Mouse (Mus musculus): ENCODE data around the gene Adcy7. TPM values are rescaled to one million over a fixed set of nuclear protein-coding genes. Genes with fewer than 3 reads are reported as not detected.

Gene Adcy7
- total RNA-seq, 4 experiments from 2014 or later, result 6.4 to 28.7 (median 14.2) TPM

DNA sequence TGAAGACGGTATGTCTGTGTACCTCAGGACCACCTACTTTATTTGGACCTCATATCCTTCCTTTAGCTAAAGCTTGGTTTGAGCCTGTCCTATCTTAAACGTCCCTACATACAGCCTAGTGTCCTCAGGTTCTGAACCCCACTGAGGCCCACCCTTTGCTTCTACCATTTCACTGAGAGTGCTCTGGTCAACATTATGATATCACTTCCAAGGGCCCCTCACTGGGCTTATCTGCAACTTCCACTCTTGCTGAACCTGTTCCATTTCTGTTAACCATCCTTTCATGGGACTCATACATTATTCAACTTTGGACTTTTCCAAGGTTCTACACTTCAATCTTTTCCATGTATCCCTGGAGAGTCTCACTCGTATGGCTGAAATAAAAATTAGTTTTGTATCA lies 62.8 kb downstream of the Adcy7 start:
- DNase-seq, result no peak

DNA sequence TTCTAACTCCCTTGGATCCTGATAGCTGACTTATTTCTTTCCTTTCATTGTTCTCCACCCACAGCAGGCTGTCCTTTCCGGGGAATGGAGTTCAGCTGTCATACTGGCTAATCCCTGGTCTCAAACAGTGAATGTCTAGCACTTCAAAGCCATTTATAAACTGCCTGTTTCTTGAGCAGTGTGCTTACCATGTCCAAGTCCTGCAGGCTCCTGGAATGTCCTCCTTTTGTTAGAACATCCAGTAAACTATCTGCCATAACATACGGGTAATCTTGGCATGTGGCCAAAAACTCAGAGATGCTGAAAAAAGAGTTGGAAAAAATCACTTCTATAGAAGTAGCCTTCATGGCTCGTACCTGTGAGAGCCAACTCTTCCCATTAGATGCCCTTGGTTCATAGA lies 67.0 kb downstream of the Adcy7 start:
- no peak for DNase-seq

DNA sequence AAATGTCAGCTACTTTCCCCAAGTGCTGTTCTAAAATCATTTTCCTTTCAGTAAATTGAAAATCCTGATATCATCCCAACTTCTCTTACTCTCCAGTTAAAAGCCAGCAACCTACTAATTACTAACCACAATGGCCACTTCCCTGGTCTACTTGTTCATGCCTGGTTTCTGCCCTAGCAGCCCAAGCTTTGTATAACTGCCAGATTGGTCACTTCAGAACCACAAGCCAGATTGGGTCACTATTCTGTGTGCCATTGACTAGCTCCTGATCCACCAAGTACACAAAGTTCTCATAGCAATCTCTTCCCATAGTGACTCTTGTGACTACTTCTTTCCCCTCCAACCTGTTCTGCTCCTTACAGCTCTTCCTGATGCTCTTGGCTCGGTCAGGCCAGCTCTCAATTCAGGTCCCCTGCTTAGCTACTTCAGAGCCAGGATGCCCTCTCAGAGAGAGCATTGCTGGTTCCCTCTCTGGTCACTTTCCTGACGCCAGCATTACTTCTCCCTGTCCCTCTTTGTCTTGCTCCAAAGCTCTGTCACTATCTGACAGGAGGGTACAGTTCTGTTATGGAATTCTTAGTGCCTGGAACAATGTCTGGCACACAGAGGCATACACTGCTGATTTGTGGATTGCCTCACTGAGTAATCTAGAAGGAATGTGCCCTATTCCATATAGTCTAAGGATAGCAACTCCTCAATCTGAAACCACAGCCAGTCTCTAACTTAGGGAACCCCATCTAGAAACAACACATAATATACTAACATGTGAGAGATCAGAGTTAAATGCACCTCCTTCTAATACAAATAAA lies 67.9 kb downstream of the Adcy7 start:
- no peak for DNase-seq

DNA sequence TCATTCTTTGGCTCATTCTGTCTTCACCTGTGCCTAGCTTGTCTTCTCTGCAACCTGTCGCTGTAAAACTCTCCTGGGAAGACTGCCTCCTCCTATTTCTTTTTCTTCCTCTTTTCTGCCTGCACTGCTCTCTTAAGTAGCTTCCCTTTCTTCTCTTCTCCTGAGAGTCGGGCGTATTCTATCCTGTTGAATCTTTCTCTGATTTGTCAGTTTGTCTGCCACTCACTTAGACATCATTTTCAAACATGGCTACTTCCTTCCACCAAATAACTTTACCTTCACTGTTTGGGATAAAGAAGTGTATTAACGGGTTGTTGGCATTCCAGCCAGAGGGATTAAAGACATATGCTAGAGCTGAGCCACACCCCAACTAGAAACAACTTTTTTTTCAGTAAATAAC lies 69.8 kb downstream of the Adcy7 start:
- no peak for DNase-seq

DNA sequence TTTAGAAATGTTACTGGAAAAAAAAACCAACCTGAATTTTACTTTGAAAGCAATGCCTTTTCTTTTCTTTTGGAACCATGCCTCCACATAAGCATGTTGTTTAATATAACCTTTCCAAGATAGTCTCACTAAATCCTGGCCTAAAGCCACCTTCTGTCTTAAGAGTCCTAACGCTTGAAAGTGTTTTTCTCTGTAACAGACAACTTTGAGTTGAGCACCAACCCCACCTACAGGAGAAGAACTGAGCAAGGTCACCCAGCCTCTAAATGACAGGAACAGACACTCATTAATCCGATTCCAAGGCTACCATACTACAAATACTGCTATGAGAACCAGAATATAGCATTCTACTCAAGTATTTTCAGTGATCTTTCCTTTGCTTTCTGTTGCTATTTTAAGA lies 76.8 kb downstream of the Adcy7 start:
- no peak for DNase-seq

DNA sequence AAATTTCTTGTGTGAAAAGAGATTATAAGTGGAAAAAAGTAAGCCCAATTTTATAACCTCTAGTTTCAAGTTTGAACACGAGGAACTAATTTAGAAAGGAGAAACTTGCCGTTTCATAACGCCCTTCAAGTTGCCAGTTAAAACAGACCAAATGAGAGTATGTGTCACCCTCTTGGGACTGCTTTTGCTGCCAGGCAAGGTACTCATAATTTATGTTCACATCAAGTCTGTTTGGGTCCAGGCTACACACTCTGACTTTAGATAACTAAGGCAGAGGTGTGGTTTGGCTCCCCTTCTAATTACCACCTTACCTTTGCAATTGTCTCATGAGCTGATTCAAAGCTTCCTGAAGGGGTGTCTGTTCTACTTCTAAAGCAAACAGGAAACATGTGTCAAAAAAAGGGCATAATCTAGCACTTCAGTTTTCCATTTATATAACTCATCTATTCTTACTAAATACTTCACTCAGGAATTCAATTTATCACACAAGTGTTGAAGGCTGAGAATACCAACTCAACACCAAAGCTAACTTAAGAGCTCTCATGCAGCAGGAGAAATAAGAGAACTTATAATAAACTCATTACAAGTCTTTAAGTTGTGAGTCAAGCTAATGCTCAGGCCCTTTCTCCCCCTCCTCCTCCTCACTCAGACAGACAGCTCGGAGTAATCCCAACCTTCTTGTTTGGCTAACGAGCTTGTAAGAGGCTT lies 85.2 kb downstream of the Adcy7 start:
- no peak for DNase-seq

DNA sequence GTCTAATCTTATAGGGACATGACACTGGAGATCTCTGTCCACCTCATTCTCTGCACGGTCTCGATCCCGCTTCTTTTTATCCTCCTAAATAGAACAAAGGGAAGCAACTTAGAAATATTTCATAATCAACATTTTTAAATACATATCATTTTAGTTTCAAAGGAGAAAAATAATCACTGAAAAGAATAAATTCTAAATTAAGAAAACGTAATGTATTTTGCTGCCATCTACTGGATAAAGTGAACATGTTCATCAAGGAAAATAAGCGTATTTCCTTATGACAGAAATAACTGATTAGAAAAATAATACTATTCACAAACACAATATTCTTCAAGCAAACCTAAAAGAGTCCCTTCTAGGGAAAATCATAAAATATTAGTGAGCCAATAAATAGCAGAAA lies 85.7 kb downstream of the Adcy7 start:
- DNase-seq, result no peak

DNA sequence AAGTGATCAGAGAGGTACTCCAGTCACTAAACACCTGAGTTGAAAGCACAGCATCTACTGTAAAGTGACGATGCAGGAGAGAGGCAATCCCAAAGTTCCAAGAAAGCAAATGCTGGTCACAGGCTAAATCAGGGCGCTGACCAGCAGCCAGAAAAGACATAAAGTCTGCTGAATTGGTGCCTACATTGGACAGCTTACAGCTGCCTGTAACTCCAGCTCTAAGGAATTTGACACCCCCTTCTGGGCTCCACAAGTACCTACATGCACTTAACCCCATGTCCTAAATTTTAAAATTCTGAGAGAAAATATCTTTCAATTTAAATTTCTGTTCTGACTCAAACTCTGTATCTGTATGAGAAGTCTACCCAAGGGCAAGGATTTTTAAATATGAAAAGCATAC lies 87.8 kb downstream of the Adcy7 start:
- DNase-seq, result no peak

DNA sequence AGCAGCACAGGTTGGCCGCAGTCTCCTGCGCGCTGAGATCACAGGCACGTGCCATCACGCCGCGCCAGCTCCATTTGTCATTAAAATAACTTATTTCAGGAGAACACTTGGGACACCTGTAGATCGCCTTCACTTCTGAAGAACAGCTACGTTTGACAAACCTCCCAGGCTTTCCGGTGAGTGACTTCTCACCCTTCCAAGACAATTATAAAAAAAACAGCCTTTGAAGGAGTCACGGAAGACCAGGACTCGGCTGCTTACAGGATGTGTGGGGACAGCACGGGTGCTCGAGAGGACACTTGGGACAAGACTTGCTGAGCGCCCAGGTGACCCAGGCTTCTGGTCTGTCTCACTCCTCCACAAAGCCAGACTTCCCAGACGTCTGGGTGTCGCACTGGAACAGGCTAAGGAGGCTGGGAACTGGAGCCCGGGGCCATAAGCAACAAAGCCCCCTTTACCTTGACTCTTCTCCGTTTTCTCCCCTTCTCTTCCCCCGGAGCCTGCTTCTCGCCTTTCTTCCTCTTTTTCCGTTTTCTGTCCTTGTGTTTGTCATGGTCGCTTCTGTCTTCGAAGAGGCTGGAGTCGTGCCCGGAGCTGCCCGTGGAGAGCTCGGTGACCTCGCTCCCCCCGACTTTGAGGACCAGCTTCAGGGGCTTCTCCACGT lies 89.0 kb downstream of the Adcy7 start:
- DNase-seq, result no peak

DNA sequence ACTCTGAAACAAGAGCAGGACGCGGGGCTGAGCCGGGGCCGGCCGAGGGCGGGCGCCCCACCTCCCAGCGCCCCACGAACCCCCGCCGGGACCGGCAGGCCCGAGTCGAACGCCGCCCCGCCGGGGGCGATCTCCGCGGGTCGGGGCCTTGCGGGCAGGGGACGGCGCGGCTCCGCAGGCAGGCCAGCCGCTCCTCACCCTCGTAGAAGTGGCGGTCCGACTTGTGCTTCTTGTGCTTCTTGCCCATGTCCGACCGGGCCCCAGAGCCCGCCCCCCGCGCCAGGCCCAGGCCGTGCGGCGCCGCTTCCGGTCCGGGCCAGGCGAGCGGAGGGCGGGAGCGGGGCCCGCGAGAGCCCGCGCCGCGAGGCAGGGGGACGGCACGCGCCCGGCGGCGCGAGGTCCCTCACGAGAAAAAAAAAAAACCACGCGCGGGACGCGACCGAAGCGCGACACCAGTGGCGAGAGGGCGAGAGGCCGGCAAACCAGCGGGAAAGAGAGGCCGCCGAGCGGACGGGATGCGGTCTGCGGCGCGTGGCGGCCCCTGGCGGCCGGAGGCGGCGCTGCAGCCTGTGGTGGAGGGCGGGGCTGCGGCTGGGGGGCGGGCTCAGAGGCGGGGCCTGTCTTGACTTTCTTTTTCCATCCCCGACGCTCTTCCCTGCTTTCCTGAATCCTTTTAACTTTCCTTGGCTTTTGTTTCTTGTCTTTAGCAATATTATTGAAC lies 89.7 kb downstream of the Adcy7 start, which contains the start of gene Brd7:
Brd7 (minus strand) TSS at position 487 of the 721 bp plus-strand sequence.
- peak; percentile 55 for DNase-seq

DNA sequence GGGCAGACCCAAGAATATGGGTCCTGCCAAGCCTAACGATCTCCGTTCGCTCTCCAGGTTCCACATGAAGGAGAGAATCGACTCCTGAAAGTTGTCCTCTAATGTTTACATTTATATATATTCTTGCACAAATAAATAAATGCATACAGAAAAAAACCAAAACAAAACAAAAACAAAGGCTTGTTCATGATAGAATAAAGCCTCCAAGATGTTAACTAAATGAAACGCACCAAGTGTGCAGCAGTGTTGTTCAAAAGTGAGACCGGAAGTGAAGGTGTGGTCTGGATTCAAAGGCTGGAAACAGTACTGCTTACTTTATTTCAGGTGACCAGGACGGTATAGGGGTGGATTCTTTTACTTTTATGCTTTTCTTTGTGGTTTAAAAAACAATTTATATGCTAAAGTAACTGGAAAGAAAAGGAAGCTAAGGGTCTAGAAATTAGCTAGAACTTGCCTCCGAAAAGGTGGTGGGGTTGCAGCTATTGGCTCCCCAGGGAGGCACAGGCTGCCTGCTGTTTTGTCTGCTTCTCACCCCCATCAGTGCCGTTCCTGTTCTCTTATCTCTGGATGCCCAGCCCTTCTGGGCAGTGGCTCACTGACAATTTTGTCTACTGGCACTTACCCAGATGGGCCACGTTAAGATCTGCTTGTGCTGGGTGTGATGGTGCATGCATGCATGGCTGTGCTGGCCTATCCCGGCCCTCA lies 90.4 kb downstream of the Adcy7 start:
- peak; percentile 30 for DNase-seq

DNA sequence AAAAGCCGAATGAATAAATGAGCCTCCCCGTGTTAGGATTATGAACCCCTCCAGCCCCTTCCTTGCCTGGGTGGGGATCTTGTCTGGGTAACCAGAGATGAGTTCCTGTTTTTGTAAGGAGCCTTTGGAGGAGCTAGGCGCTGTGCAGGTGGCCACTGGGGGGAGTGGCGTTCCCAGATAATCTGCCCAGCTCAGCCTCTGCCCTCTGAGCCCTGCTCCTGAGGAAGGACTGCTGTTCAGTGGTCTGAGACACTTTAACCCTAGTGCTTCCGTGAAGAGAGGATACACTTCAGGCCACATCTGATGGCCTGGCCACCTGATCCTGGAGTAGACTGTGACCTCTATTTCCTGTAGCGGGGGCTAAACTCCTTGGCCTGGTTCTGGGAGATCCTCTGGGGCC lies 97.0 kb downstream of the Adcy7 start:
- peak; percentile 18 for DNase-seq

DNA sequence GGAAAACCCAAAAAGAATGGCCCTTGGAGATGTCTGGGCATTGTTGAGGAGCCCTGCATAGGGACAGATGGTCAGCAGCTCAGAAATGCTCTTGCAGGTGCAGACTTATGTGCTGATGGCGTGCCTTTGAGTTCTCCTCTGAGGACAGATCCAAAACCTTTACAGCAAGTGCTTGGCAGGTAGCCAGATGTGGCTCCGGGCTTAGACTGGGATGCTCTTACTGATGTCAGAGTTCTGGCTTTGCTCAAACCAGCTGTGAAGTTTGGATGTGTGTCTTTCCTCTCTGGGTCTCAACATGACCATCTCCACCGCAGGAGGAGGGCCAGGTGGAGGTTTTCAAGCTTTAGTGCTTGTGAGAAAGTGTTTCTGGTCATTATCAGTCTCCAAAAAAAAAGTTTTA lies 97.6 kb downstream of the Adcy7 start:
- DNase-seq, result no peak

DNA sequence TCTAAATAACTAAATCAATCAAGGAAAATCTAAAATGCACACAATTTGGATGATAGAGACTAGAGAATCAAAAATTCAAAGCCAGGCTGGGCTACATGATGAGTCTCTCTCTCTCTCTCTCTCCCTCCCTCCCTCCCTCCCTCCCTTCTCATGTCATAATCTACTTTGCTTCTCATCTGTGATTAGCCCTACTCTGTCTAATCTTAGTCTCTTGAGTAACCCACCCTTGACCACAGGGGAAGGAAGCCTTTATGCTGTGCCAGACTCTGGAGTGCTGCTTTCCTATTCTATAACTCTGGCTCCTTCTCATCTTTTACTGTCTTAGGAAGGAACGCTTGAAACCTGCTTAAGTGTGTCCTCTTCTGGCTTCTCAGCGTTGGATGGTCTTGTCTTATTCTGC lies 99.3 kb downstream of the Adcy7 start:
- DNase-seq, result no peak

DNA sequence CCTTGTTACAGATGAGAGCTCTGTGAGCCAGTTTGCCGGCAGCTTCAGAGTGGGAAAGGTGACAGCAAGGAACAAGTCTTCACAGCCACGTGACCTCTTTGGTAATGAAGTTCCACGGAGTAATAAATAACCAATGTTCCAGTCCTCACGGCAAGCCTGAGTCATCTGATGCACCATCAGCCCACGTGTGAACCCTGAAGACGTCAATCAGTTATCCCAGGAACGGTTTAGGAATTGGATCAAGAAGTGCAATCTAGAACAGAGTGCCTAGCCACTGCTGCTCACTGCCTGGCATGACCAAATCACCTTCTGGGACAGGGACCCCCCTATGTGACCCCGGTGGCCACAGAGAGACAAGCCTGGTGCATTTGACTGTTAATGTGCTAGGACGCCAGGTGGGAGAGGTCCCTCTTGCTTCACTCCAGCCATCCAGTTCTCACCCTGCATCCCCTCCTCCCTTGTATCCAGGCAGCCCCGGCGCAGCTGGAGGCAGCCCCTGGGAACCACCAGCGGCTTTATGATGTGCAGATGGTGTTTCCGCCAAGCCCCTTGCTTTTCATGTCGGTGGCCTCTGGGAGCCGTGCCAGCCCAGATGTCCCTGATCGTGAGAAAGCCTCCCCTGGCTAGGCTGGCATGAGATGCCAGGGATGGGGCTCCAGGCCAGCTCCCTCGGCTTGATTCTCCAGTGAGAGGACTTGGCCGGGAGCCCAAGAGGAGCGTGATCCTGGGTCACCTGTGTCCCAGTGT lies 104.8 kb downstream of the Adcy7 start:
- peak; percentile 42 for DNase-seq

Other genes starting within 250 kb of the Adcy7 start
- 10 to 100 TPM; 36.3 to 49.1 (median 39.1) TPM for gene Cnep1r1, start 153.6 kb upstream of the Adcy7 start, total RNA-seq (2022)
- 10 to 100 TPM; 29.4 to 34.5 (median 32.5) TPM for gene Heatr3, start 134.5 kb upstream of the Adcy7 start, total RNA-seq (2022)
- gene Tent4b, start 73.2 kb upstream of the Adcy7 start, total RNA-seq (2022), result 10 to 100 TPM; 29.1 to 39.6 (median 34.1) TPM
- gene Brd7, start 89.8 kb downstream of the Adcy7 start, total RNA-seq (2022), result 10 to 100 TPM; 58.0 to 82.4 (median 64.5) TPM
- gene Nkd1, start 249.0 kb downstream of the Adcy7 start, total RNA-seq (2022), result 10 to 100 TPM; 38.0 to 56.5 (median 46.5) TPM

All from adrenal gland, adult 8-10 months (tissue).